Mouse (Mus musculus) cerebellum, adult 2 months (tissue): ENCODE results near the gene Scd3.

Experiments
- CTCF ChIP-seq: fragments of 200-500 bp; IDR thresholded peaks from 2 replicates; pipeline ENCODE4 v1.5.1; 2011; ENCODE audit warnings: low read depth, mild to moderate bottlenecking, control low read depth, low read length, moderate library complexity, borderline replicate concordance; ENCODE audit not compliant: insufficient read depth
- POLR2A ChIP-seq: fragments of 200-500 bp; IDR thresholded peaks from 2 replicates; pipeline ENCODE4 v1.6.1; 2011; ENCODE audit warnings: low read length, control low read depth, borderline replicate concordance; ENCODE audit not compliant: insufficient read depth

GRCm38 (mm10) chr19:44285554-44285953 lies 82.5 kb downstream of the Scd3 start:
- TF ChIP-seq POLR2A (no peak), CTCF (no peak)
